ENCODE assay signal across 17 mouse cellular contexts in the genomic region with DNA sequence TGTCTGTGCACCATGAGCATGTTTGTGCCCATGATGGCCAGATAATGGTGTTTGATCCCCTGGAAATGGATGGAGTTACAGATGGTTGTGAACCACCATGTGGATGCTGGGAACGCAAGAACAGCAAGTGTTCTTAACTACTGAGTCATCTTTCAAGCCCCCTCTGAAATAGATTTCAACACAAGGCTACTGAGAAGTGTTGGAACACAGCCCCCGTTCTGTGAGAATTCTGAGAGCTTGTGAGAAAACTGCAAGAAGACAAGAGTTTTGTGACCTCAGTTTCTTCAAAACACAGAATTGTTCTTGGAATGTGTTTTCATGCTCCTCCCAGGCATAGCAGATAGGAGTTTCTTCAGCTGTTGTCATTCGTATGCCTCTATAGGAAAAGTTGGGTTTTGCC.
"Had no signal": no experiment of that assay in that cellular context is flagged by ENCODE, and none has a peak within 500 bp of the region (broad histone marks: within the 10 kb centered on the region; RNA-seq: fewer than 3 reads in every experiment).

No protein-coding gene starts in this region.

- H3K36me3 ChIP-seq: liver, embryonic 13.5 days; lung, embryonic 15.5 days; midbrain, embryonic 12.5 days; midbrain, embryonic 15.5 days; neural tube, embryonic 12.5 days had no signal

- H3K4me3 ChIP-seq: liver, embryonic 13.5 days; liver, embryonic 15.5 days; lung, embryonic 15.5 days; megakaryocyte, embryonic 14.5 days; midbrain, embryonic 12.5 days; midbrain, embryonic 15.5 days; neural tube, embryonic 12.5 days; stomach, embryonic 15.5 days had no signal

- H3K4me1 ChIP-seq: lung, embryonic 15.5 days; midbrain, embryonic 12.5 days; midbrain, embryonic 15.5 days; neural tube, embryonic 12.5 days; stomach, embryonic 15.5 days had no signal

- DNase-seq: liver, embryonic 13.5 days; liver, postnatal 0 days; lung, adult 2 months; lung, postnatal 14 days; lung, postnatal 36 days; right cerebral cortex, postnatal 14 days; thymus, adult 18-20 months; thymus, postnatal 14 days; thymus, postnatal 36 days had no signal

- ATAC-seq: liver, postnatal 0 days; lung, postnatal 0 days; midbrain, embryonic 15.5 days had no signal

- H3K9me3 ChIP-seq: liver, embryonic 13.5 days; liver, embryonic 15.5 days; lung, embryonic 15.5 days; midbrain, embryonic 12.5 days; midbrain, embryonic 15.5 days; neural tube, embryonic 12.5 days; stomach, embryonic 15.5 days had no signal

- H3K27me3 ChIP-seq: liver, embryonic 13.5 days; liver, embryonic 15.5 days; lung, embryonic 15.5 days; megakaryocyte, embryonic 14.5 days; midbrain, embryonic 12.5 days; midbrain, embryonic 15.5 days; neural tube, embryonic 12.5 days; stomach, embryonic 15.5 days had no signal
